Mouse (Mus musculus): Measurements from ENCODE around the gene Rbm44.

Rbm44 gene

DNA sequence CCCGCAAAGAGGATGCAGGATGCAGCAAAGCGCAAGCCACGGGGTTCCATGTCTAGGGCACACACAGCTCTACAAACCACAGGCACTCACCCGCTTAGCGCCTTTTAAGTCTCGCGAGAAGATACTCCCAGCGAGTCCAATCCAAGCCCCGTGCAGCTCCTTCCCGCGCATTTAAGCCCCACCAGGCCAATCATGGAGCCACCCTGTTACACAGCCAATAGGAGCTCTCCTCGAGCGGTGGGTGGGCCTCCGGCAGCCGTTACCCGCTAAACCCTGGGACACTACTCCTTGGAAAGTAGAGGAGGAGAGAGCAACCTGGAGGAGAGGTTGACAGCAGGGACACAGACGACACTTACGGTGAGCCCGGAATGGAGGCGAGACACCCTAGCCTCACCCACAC lies at the start of gene Rbm44:
Rbm44 (plus strand) TSS at position 277 of the 400 bp plus-strand sequence.
- in situ Hi-C loops (cut with MboI; ENCODE audit: unreplicated experiment in 2 of 2) = no loop called here

DNA sequence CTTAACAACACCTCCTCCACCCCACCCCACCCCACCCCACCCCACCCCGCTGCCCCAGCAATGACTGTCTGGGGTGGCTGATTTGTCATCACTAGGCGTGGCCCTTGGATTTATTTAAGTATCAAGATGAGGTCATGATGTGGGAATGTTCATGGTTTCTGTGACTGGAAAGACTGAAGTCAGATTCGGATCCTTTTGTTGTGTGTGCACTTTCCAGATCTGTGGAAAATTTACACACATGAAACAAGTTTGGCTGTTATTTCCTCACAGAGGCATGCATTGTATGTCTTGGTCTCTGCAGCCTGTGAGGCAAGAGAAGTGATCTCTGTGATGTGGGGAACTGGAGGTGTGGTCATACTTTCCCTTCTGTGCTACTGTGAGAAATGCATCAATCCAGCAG lies 49.6 kb upstream of the Rbm44 start:
- in situ Hi-C loops (cut with MboI; ENCODE audit: unreplicated experiment in 2 of 2) = no loop called here

DNA sequence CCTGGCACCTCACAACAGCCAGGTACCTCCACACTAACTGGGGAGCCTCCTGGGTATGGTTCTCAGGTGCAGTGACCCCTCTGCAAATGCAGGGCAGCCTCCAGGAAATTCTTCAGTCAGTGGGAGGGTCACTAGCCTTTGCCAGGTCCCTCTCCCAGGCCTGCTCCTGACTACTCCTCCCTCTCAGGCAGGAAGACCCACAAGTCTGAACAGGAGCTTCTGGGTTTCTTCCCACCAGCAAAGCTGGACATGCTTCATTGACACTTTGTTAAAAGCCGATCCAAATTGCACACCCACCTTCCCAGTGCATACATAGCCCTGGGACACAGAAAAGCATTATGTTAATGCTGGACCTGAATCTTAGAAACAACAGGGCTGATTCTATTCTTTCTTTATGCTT lies 49.0 kb upstream of the Rbm44 start:
- in situ Hi-C loops (cut with MboI; ENCODE audit: unreplicated experiment in 2 of 2) = no loop called here

DNA sequence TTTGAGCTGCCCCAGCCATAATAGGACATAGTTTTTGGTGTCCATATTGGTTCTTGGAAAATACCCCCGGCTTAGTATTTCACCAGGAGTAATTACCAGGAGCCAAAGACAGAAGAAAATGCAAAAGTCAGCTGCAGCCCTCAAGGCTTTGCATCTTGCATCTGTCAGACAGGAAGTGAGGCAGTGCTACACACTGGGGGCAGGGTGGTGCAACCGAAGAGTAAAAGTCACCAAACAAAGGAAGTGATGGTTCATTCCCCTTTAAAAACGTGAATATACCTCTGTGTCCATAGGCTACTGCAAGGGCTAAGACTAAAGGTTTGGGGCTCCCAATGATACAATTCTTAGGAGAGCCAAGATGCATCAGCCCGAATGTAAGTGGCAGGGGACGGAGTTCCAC lies 48.4 kb upstream of the Rbm44 start:
- in situ Hi-C loops (cut with MboI; ENCODE audit: unreplicated experiment in 2 of 2) = no loop called here

DNA sequence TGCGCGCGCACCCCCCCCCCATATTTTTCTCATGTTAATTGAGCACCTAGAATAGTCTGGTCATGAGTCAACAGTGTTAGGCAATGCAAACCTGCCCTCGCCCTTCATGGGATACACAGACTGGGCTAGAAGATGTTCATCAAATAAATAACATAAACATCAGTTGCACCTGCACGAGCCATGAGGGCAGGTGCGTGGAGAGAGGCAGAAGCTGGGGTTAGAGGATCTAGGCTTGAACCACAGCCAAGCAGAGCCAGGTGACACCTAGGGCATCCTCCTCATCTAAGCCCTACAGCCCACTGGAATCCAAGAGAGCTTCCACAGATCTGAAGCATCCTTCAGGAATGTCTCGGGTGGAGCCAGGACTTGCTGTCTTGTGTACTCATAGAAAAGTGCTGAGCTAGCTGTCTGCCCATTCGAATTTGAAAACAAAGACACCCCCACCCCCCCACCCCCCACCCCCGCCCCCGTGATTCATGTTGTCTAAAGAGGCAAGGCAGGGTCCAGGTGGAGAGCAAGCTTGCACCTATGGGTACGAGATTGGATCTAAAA lies 47.5 kb upstream of the Rbm44 start:
- in situ Hi-C loops (cut with MboI; ENCODE audit: unreplicated experiment in 2 of 2) = no loop called here

DNA sequence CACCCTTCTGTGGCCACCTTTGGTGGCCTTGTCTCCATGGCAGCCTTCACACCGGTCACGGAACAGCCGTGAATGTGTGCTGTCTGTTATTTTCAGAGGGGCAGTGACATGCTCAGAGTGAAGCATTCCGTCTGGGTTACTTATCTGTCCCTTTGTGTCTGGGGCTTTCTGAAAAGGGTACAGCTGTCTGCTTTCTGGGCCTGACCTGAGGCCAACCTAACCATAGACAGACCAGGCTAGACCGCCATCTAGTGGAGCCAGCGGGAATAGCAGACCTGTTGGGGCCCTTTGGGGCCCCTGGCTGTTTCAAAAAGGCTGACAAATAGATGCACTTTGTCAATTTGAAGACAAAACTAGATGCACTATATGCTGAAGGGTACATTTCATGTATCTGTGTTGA lies 46.0 kb upstream of the Rbm44 start:
- in situ Hi-C loops (cut with MboI; ENCODE audit: unreplicated experiment in 2 of 2) = no loop called here

DNA sequence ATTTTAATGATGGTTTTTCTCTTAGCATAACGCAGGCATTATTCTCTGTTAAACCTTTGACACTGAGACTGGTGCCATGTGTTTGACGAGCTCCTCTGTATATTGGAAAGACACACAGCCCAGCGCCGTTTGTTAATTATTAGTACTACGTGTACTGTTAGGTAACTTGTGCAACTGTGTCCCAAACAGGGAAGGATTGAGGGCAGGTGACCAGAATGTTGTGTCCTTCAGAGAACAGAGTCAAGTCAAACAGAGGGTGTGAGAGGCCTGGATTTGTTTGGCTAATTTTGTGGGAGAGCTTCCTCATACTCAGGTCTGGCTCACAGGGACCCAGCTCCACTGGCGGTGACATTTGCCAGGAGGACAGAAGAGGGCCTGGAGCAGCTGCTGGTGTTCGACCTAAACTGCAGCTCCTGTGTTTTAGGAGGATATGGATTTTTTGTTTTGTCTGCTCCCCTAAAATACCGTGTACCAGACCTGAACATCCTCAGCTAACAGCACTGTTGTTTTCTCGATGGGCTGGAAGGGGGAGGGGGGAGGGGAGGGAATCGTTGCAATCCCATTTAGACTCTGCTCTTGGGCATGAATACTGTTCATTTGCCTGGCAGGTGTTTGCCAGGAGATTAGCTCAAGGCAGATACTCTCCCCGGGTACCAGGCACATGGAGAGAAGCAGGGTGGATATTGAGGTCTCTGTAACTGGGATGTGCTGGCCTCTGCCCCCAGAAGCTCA lies 43.0 kb upstream of the Rbm44 start:
- in situ Hi-C loops (cut with MboI; ENCODE audit: unreplicated experiment in 2 of 2) = loop anchor here (5.0 kb wide), 3 partner anchors 60 to 130 kb away; no protein-coding TSS in a partner anchor

DNA sequence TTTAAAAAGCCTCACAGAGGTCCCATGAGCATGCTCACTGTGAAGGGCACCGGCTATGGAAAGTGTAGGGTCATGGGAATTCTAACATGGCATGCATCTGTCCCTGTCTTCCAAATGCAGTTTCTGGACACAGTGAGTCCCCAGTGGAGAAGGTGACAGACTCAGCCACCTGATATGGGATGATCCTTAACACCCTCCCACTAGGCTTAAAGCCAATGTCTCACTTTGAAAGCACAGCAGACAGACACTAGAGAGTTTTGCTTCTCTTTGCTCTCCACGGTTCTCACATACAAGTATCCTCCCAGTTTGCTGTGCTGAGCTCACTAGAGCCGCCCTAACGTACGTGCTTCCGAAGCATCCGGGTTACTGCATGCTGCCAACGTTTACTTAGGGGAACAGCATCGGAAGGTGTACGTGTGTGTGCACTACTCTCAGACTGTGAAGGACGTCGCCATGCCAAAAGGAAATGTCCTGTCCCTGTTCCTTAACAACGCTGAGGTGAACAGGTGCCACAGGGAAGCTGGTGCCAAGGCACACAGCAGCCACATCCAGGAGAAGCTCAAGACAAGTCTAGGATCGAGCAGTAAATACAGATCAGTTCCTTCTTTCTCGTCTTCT lies 41.4 kb upstream of the Rbm44 start:
- in situ Hi-C loops (cut with MboI; ENCODE audit: unreplicated experiment in 2 of 2) = loop anchor here (5.0 kb wide), 3 partner anchors 61 to 131 kb away; no protein-coding TSS in a partner anchor

DNA sequence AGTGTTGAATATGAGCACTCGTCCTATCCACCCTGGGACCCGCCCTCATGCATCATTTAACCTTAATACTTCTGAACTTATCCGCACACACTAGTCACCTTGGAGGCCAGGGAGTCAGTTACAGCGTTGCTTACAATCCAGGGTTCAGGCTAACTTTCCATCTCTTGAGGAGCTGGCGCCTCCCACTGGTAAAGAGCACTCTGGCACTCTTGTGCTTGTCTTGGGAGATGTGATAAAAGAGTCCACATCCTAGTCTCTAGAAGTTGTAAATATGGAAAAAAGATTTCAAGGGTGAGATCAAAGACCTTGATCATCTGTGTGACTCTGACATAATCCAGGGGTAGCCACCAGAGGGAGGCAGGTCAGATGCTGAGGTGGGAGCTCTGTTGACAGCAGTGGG lies 37.3 kb upstream of the Rbm44 start:
- in situ Hi-C loops (cut with MboI; ENCODE audit: unreplicated experiment in 2 of 2) = loop anchor here in 1 of 2 experiments (5.0 kb wide), 1 partner anchor 135 kb away; no protein-coding TSS in a partner anchor

DNA sequence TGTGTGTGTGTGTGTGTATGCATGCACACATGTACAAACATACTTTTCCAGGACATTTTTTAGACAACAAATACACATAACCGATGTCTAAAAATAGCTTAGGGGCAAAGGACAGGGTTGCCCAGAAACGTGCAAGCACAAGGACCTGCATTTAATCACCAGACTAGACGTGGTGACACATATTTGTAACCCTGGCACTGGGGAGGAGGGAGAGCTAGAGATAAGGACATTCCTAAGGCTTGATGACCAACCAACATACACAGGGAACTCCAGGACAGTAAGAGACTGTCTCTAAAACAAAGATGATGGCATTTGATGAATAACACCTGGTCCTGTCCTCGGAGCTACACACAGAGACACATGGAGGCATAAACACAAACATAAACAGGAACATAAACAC lies 35.6 kb upstream of the Rbm44 start:
- in situ Hi-C loops (cut with MboI; ENCODE audit: unreplicated experiment in 2 of 2) = loop anchor here in 1 of 2 experiments (5.0 kb wide), 1 partner anchor 137 kb away; no protein-coding TSS in a partner anchor

DNA sequence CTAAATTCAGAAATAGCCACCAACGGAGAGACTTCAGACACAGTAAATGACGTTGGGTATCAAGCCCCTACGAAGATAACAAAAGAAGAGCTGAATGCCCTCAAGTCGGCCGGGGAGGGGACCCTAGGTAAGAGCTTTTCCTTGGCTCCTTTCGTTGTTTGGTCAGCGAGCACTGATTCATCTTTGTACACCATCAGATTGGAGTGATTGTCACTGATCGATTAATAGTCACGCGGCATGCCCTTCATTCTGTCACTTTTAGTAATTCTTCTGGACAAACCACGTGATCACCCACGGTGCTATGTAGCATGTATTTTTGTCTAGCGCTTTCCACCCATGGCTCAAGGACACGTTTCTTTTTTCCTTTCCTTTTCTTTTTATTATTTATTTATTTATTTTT lies 32.7 kb upstream of the Rbm44 start:
- in situ Hi-C loops (cut with MboI; ENCODE audit: unreplicated experiment in 2 of 2) = no loop called here

DNA sequence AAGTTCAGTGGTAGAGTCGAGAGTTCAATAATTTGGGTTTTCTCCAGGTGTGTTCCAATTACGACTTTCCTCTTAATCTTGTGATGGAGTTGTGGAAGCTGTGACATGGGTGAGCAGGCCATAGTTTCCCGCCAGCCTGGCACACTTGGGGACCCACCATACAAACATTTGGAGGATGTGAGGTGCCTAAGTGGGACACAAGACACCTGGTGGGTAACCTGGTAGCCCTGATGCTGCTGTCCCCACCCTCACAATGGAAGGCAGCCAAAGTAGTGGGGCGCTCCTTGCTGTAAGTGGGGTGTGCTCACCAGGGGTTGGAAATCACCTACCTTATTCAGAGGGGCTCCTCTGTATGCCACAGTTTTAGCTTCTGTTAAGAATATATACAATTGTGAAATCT lies 32.3 kb upstream of the Rbm44 start:
- in situ Hi-C loops (cut with MboI; ENCODE audit: unreplicated experiment in 2 of 2) = no loop called here

DNA sequence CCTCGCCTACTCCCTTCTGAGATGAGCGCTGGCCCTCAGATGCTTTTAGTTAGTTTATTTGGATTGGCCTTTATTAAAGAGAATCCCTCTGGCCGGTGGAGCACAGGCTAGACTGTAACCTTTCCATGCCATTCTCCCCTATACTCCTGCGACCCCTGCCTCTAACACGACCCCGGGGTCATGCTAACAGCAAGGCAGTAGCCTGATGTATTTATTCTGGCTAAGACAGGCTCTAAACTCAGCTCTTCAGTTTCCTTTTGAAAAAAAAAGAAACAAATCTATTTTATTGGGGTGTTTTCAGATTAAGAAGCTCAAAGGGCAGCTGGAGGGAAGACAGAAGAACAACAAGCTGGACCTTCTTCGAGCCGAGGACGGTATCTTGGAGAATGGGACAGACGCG lies 22.8 kb upstream of the Rbm44 start:
- in situ Hi-C loops (cut with MboI; ENCODE audit: unreplicated experiment in 2 of 2) = no loop called here

DNA sequence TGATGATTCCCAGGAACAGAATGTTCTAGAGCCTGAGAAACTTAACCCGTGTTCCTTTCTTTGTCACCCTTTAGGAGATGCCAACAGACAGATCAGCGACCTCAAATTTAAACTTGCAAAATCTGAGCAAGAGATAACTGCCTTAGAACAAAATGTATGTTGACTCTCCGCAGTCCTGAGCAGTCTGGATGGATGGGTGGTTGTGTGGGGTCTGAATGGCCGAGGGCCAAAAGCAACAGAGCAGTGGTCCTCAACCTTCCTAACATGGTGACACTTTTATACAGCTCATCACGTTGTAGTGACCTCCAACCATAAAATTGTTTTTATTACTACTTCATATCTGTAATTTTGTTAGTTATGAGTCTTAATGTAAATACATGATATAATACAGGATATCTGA lies 21.9 kb upstream of the Rbm44 start:
- in situ Hi-C loops (cut with MboI; ENCODE audit: unreplicated experiment in 2 of 2) = no loop called here

DNA sequence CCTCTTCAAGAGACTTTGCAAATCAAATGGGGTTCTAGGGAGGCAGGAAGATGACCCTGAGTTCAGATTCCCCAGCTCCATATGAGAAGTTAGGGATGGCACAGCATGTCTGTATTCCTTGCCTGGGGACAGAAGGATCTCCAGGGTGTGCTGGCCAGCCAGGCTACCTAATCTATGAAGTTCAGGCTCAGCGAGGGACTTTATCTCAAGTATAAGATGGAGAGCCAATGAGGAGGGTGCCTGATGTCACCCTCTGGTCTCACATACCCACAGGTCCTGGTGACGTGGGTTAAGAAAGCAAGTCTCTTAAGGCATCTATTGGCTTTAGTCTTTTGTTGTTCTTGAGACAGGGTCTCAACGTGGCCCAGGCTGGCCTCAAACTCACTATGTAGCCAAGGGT lies 21.4 kb upstream of the Rbm44 start:
- in situ Hi-C loops (cut with MboI; ENCODE audit: unreplicated experiment in 2 of 2) = no loop called here

DNA sequence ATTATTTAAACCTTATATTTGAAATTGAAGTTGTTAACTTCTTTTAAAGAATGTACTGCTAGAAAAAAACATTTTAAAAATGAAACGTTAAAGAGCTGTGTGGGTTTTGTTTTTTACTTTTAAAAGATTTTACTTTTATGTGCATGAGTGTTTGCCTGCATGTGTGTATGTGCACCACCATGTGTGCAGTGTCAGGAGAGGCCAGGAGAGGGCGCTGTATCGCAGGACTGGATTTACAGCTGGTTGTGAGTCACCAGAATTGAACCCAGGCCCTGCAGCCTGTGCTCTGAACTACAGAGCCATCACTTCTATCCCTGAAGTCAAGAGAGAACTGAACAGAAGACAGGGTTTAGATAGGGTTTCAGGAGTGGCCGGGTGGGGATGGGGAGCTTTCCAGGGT lies 16.0 kb upstream of the Rbm44 start:
- in situ Hi-C loops (cut with MboI; ENCODE audit: unreplicated experiment in 2 of 2) = no loop called here

DNA sequence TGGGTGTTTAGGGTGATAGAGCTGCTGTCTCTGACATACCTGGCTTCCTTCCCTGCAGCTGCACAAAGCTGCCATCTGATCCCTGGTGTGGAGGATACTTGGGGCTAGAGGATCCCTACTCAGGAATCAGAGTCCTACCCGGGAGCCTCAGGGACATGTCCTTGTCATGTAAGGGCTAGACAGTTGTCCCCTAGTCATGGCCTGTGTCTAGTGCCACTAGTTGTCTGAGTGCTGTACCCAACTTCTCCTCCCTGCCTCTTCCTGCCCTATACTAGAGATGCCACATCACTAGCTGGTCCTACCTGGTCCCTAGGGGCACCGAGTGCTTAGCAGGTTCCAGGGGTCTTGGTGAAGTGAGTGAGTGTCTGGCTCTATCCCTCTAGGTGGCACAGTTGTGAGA lies 7.9 kb upstream of the Rbm44 start:
- in situ Hi-C loops (cut with MboI; ENCODE audit: unreplicated experiment in 2 of 2) = no loop called here

DNA sequence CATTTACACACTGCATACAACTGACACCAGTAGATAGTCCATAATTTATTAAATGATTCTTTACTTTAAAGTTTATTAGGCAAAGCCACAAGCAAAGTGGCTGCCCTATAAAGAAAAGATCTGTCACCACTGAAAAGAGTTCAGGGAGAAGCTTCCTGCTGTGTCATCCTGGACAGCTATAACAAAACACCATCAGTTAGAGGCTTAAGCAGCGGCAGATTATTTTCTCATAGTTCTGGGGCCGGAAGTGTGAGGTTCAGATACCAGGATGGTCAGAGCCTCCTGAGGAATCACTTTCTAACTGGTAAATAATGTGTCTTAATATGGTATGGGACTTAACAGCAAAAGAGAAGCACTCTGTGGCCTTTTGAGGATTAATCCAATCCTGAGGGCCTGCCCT lies 6.6 kb downstream of the Rbm44 start:
- in situ Hi-C loops (cut with MboI; ENCODE audit: unreplicated experiment in 2 of 2) = no loop called here

DNA sequence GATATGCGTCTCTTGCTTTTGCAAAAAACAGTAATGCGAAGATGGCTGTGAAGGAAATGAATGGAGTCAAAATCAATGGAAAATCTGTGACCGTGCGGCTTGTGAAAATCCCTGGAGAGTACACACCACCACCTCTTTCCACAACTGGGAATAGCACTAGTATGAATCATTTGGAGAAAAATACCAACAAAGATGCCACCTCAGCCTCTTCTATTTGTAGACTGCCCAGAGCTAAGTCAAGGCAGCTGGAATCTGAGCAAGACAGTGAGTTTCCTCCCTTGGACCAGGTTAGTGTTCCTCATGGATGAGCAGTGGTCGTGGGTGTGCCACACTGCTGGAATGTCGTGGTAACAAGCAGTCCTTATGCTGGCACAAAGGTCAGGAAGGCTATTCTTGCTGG lies 21.9 kb downstream of the Rbm44 start:
- in situ Hi-C loops (cut with MboI; ENCODE audit: unreplicated experiment in 2 of 2) = no loop called here

DNA sequence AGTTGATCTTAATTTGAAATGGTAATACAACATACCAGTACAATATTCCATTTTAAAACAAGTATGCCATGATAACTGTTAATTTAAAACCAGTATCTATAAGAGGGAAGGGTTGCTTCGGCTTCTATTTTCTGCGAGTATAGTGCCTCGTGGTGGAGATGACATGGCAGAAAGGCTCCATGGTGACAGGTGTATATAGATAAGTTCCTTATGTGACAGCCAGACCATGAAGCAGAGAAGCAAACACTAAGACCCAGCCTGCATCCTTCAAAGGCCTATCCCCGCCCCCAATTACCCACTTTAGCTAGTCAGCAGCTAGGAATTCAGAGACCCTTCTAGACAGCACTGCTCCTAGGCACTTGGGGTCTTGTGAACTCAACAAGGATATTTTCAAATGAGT lies 24.3 kb downstream of the Rbm44 start:
- in situ Hi-C loops (cut with MboI; ENCODE audit: unreplicated experiment in 2 of 2) = no loop called here

DNA sequence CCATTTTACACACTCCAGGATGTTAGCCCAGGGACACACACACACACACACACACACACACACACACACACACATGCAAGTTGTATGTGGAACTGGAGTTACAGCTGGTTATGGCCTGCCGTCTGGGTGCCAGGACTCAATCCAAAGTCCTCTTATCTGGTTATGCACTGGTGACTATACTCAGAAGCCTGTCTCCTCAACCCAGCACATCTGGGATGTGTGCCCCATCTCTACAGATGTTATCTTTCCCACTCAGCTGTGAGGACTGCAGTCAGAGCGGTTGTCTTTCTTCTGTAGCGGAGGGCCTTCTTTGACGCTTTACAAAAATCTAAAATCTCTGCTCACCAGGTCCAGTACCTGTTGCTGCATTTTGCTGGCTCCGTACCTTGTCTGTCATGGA lies 29.9 kb downstream of the Rbm44 start:
- in situ Hi-C loops (cut with MboI; ENCODE audit: unreplicated experiment in 2 of 2) = no loop called here

DNA sequence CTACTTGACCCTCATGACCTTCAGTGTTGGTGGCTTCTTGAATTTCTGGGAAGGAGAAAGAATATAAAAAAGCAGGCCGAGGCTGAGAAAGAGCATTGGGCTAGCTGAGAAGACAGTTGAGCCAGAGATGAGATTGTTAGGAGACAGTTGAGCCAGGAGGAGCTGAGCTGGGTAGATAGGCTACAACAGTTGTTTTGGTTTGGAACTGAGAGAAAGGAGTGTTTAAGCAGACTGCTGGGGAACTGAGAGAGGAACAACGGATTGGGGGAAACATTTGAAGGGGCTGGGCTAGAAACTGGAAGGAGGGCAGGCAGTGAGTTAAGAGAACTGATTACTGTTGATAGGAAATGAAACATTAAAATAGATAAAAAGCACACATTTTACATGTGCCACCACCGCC lies 31.1 kb downstream of the Rbm44 start:
- in situ Hi-C loops (cut with MboI; ENCODE audit: unreplicated experiment in 2 of 2) = no loop called here
